Mouse (Mus musculus): ENCODE data around the gene Tram2.

The Tram2 gene

GRCm38 (mm10) chr1:21067536-21068221, 11.3 kb downstream of the Tram2 start:
- no peak for DNase-seq

- DNase-seq = no peak
Measured at GRCm38 (mm10) chr1:21064153-21064552, 14.9 kb downstream of the Tram2 start.

- DNase-seq = no peak
Measured at GRCm38 (mm10) chr1:21059385-21060109, 19.5 kb downstream of the Tram2 start.

- DNase-seq = no peak
Measured at GRCm38 (mm10) chr1:21053009-21053408, 26.0 kb downstream of the Tram2 start.

- no peak for DNase-seq
Measured at GRCm38 (mm10) chr1:21052608-21053007, 26.4 kb downstream of the Tram2 start.

GRCm38 (mm10) chr1:21052132-21052545, 26.9 kb downstream of the Tram2 start:
- DNase-seq = no peak

GRCm38 (mm10) chr1:21049005-21049404, 30.0 kb downstream of the Tram2 start:
- no peak for DNase-seq

- no peak for DNase-seq
Measured at GRCm38 (mm10) chr1:21048402-21048801, 30.6 kb downstream of the Tram2 start.

GRCm38 (mm10) chr1:21042461-21042860, 36.6 kb downstream of the Tram2 start:
- no peak for DNase-seq

GRCm38 (mm10) chr1:21040610-21041326, 38.3 kb downstream of the Tram2 start:
- no peak for DNase-seq

- no peak for DNase-seq
Measured at GRCm38 (mm10) chr1:21040173-21040572, 38.9 kb downstream of the Tram2 start.

GRCm38 (mm10) chr1:21039564-21039963, 39.5 kb downstream of the Tram2 start:
- no peak for DNase-seq

- DNase-seq = no peak
Measured at GRCm38 (mm10) chr1:21037881-21038601, 41.0 kb downstream of the Tram2 start.

GRCm38 (mm10) chr1:21035878-21036277, 43.2 kb downstream of the Tram2 start:
- no peak for DNase-seq

GRCm38 (mm10) chr1:21033792-21034119, 45.3 kb downstream of the Tram2 start:
- DNase-seq = no peak

GRCm38 (mm10) chr1:21033065-21033791, 45.8 kb downstream of the Tram2 start:
- no peak for DNase-seq

GRCm38 (mm10) chr1:21031650-21032049, 47.4 kb downstream of the Tram2 start:
- no peak for DNase-seq

- no peak for DNase-seq
Measured at GRCm38 (mm10) chr1:21029000-21029399, 50.0 kb downstream of the Tram2 start.

- DNase-seq = no peak
Measured at GRCm38 (mm10) chr1:21026534-21026933, 52.5 kb downstream of the Tram2 start.

GRCm38 (mm10) chr1:21025203-21025602, 53.8 kb downstream of the Tram2 start:
- no peak for DNase-seq

- DNase-seq = no peak
Measured at GRCm38 (mm10) chr1:21023101-21023500, 55.9 kb downstream of the Tram2 start.

GRCm38 (mm10) chr1:21014463-21014862, 64.6 kb downstream of the Tram2 start:
- no peak for DNase-seq

All from kidney, adult 18-20 months (tissue).